Mouse (Mus musculus) neural tube, embryonic 12.5 days (tissue): Measurements from ENCODE around the gene Myo1h. TPM values are rescaled to one million over a fixed set of nuclear protein-coding genes. Genes with fewer than 3 reads are reported as not detected.

Experiments used
- ATAC-seq: fragments of 200-750 bp; cut with Nextera tagmentation; 2 replicates; pipeline ENCODE4 v1.8.0; 2017; ENCODE audit warnings: low read depth, mild to moderate bottlenecking, moderate TSS enrichment, moderate library complexity; ENCODE audit not compliant: low FRiP score
- H3K27ac ChIP-seq: fragments of 300-500 bp; sonication (generic); 2 replicates; pipeline ENCODE4 v1.5.1; 2016
- H3K27me3 ChIP-seq: fragments of 300-500 bp; sonication (generic); replicated peaks from 2 replicates; pipeline ENCODE4 v1.6.1; 2016; ENCODE audit warnings: mild to moderate bottlenecking
- H3K36me3 ChIP-seq: fragments of 300-500 bp; sonication (generic); 2 replicates; pipeline ENCODE4 v1.6.1; 2016; ENCODE audit warnings: mild to moderate bottlenecking
- H3K4me1 ChIP-seq: fragments of 300-500 bp; sonication (generic); 2 replicates; pipeline ENCODE4 v1.6.1; 2016
- H3K4me2 ChIP-seq: fragments of 300-500 bp; sonication (generic); replicated peaks from 2 replicates; pipeline ENCODE4 v1.6.1; 2016; ENCODE audit warnings: mild to moderate bottlenecking
- H3K4me3 ChIP-seq: fragments of 300-500 bp; sonication (generic); 2 replicates; pipeline ENCODE4 v1.5.1; 2016
- H3K9ac ChIP-seq: fragments of 300-500 bp; sonication (generic); 2 replicates; pipeline ENCODE4 v1.6.1; 2016; ENCODE audit warnings: mild to moderate bottlenecking
- H3K9me3 ChIP-seq: fragments of 300-500 bp; sonication (generic); 2 replicates; pipeline ENCODE4 v1.6.1; 2016; ENCODE audit warnings: mild to moderate bottlenecking
- WGBS: fragments of 180-500 bp; shearing (Covaris S2); methylation state at CpG from one replicate; pipeline ENCODE4 v1.1.7; 2016; 5-methylcytosine and 5-hydroxymethylcytosine counted together
- polyA plus RNA-seq: library from polyadenylated mRNA; unstranded; fragments of >200 nt; fragmentation: Nextera tagmentation; extraction: Ambion mirVana; gene quantifications from 2 replicates; pipeline ENCODE4 v1.2.1, GENCODE M21; 2016

Myo1h gene
- polyA plus RNA-seq, 1 experiment from 2014 or later: 0.75 TPM

- Histone ChIP-seq H3K4me3 (no peak overlapping the region), H3K9me3 (no peaks in the 10 kb centered on the region), H3K9ac (no peak overlapping the region), H3K36me3 (no peaks in the 10 kb centered on the region), H3K4me1 (no peaks in the 10 kb centered on the region), H3K4me2 (no peak overlapping the region), H3K27ac (no peak overlapping the region), H3K27me3 (no peaks in the 10 kb centered on the region)
- WGBS: 90% methylated on average over 7 of the region's 7 CpGs
- ATAC-seq: no peak
These were observed 54.6 kb downstream of the Myo1h start for GRCm38 (mm10) chr5:114343612-114344011.

- Histone ChIP-seq H3K36me3 (no peaks in the 10 kb centered on the region), H3K27ac (no peak overlapping the region), H3K4me2 (no peak overlapping the region), H3K9me3 (no peaks in the 10 kb centered on the region), H3K9ac (no peak overlapping the region), H3K4me3 (no peak overlapping the region), H3K27me3 (no peaks in the 10 kb centered on the region), H3K4me1 (no peaks in the 10 kb centered on the region)
- ATAC-seq: no peak
- 64% methylated on average over 3 of the region's 3 CpGs for WGBS
These were observed 56.6 kb downstream of the Myo1h start for GRCm38 (mm10) chr5:114345538-114345937.

DNA sequence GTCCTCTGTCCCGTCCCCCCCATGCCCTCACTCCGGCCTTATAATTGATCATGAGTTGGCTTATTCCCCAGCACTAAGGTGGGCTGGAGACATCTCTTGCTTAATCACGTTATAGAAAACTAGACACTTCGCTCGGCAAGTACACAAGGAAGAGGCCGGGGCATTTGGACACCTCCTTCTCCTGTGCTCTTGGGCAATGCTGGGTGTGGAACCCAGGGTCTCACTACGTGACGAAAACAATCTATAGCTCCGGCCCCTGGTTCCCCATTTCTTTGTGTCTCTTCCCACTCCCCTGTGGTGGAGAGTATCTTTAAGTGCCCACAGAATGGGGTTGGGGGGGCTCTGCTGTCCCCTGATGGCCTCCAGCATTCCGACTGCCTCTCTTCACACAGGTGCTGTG, 58.0 kb downstream of the Myo1h start:
- H3K9ac ChIP-seq: no peak overlapping the region
- no peak for ATAC-seq
- no peak overlapping the region for H3K4me2 ChIP-seq
- no peaks in the 10 kb centered on the region for H3K9me3 ChIP-seq
- WGBS: 85% methylated on average over 10 of the region's 10 CpGs
- H3K4me1 ChIP-seq: no peaks in the 10 kb centered on the region
- no peaks in the 10 kb centered on the region for H3K27me3 ChIP-seq
- no peak overlapping the region for H3K27ac ChIP-seq
- no peak overlapping the region for H3K4me3 ChIP-seq
- H3K36me3 ChIP-seq: no peaks in the 10 kb centered on the region

DNA sequence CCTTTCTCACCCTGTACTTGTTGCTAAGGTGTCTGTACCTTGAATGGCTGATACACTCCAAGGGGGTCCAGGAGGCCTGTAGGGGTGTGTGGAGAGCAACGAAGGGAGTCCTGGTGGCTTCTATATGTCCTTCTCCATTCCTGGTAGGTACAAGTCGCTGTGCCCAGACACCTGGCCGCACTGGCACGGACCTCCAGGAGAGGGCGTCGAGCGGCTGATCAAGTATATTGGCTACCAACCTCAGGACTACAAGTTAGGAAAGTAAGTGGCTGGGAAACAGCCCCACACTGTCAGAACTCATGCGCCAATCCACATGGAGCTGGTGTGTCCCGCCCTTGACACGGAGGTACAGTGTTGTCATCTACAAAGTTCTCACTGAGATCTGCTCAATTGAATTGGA, 62.5 kb downstream of the Myo1h start:
- Histone ChIP-seq H3K36me3 (no peaks in the 10 kb centered on the region), H3K9ac (no peak overlapping the region), H3K27ac (no peak overlapping the region), H3K9me3 (no peaks in the 10 kb centered on the region), H3K4me3 (no peak overlapping the region), H3K4me1 (no peaks in the 10 kb centered on the region), H3K27me3 (no peaks in the 10 kb centered on the region), H3K4me2 (no peak overlapping the region)
- no peak for ATAC-seq
- WGBS: 56% methylated on average over 10 of the region's 10 CpGs

DNA sequence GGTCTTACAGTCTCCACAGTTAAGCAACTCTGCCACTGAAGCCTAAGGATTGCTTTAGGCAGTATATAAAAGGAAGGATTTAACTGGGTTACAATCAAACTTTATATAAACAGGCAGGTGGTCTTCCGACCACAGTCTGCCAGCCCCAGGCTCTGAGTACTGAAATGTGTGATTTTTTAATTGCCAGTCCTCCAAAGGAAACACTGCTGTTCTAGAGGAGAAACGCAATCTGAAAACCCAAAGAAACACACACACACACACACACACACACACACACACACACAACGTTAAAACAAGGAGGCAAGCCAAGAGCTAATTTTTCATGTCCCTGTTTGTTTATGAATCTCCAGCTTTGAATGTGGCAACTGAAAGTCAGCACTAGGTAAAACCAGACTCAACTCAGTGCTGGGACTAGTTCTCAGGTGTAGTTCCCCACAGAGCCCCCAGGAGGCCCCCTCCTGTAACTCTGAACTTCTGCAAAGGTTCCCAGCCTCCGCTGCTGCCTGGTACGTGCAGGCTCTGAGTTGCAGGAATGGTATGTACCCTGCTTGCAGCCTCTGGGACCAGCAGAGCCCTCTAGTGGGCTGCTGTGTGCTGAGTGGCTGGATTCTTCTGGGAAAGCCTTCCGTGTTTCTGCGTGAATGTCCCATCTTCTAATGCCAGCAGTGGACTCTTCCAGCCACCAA, 67.4 kb downstream of the Myo1h start:
- peaks cover 16% of the 10 kb centered on the region for H3K36me3 ChIP-seq
- no peak overlapping the region for H3K27ac ChIP-seq
- 33% methylated on average over 7 of the region's 7 CpGs for WGBS
- H3K4me2 ChIP-seq: no peak overlapping the region
- no peaks in the 10 kb centered on the region for H3K27me3 ChIP-seq
- 0 out of 2 replicates have a peak, but pooled peaks cover 4% of the 10 kb centered on the region for H3K4me1 ChIP-seq
- no peak for ATAC-seq
- H3K9me3 ChIP-seq: no peaks in the 10 kb centered on the region
- no peak overlapping the region for H3K9ac ChIP-seq
- H3K4me3 ChIP-seq: no peak overlapping the region

DNA sequence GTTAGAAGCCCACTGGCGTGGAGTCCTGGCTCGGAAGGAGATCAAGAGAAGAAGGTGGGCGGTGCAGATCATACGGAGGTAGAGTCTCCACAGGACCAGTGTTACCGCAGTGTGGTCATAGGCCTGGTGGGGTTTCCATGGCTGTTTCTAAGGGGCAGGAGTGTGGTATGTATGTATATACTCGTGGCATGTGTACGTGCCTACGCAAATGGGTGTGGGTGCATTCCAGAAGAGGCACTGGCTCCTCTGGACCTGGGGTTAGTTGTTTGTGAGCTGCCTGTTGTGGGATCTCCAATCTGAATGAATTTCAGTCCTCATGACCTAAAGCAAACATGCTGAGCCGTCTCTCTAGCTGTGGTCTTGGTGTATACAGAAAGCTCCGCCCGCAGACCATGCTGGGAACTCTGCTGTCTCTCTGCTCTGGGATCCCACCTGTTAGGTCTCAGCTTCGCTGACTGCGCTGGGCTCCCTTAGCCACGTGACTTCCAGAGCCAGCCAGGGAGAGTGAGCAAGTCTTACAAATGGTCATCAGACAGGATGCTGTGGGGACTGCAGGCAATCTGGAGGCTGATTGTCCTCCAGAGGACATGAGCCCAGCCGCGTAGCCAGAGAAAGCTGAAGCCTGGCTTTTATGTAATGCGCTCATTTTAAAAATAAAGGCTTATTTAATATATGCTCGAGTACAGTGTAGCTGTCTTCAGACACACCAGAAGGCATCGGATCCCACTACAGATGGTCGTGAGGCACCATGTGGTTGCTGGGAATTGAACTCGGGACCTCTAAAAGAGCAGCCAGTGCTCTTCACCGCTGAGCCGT, 68.2 kb downstream of the Myo1h start:
- 0 out of 2 replicates have a peak, but pooled peaks have one; percentile 56 for ATAC-seq
- Histone ChIP-seq H3K4me1 (0 out of 2 replicates have a peak, but pooled peaks cover 4% of the 10 kb centered on the region), H3K27ac (no peak overlapping the region), H3K4me2 (no peak overlapping the region), H3K4me3 (no peak overlapping the region), H3K27me3 (no peaks in the 10 kb centered on the region), H3K9me3 (no peaks in the 10 kb centered on the region), H3K9ac (no peak overlapping the region), H3K36me3 (peaks cover 21% of the 10 kb centered on the region)
- 57% methylated on average over 23 of the region's 23 CpGs for WGBS

GRCm38 (mm10) chr5:114358833-114359232, 69.9 kb downstream of the Myo1h start:
- Histone ChIP-seq H3K9me3 (no peaks in the 10 kb centered on the region), H3K27me3 (no peaks in the 10 kb centered on the region), H3K27ac (no peak overlapping the region), H3K36me3 (peaks cover 37% of the 10 kb centered on the region), H3K4me1 (0 out of 2 replicates have a peak, but pooled peaks cover 4% of the 10 kb centered on the region), H3K4me3 (no peak overlapping the region), H3K9ac (no peak overlapping the region), H3K4me2 (no peak overlapping the region)
- 75% methylated on average over 10 of the region's 10 CpGs for WGBS
- ATAC-seq: no peak

DNA sequence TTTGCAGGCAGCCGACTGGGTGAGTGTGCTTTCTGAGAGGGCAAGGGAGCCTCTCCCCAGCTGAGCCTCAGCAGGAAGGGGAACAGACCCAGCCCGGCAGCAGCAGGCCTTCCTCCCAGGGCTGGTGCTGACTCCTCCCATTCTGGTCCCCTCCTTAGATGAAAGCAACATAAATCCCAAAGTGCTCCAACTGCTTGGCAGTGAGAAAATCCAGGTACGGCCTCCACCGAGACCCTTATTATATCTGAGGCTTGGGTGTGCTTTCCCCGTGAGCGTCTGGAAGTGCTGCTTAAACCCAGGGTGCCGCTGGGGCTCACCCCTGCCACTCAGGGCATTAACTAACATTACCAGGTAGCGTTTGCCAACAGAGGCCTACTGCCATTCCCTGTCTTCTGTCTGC, 70.6 kb downstream of the Myo1h start:
- 74% methylated on average over 8 of the region's 8 CpGs for WGBS

GRCm38 (mm10) chr5:114360968-114361367, 72.0 kb downstream of the Myo1h start:
- Histone ChIP-seq H3K9me3 (no peaks in the 10 kb centered on the region), H3K27ac (no peak overlapping the region), H3K4me3 (no peak overlapping the region), H3K9ac (no peak overlapping the region), H3K4me2 (no peak overlapping the region), H3K4me1 (0 out of 2 replicates have a peak, but pooled peaks cover 4% of the 10 kb centered on the region), H3K27me3 (no peaks in the 10 kb centered on the region), H3K36me3 (peaks cover 59% of the 10 kb centered on the region)
- WGBS: 89% methylated on average over 15 of the region's 15 CpGs
- ATAC-seq: no peak

More for the DNA sequence above, 70.6 kb downstream of the Myo1h start:
- Histone ChIP-seq H3K9me3 (no peaks in the 10 kb centered on the region), H3K36me3 (peaks cover 45% of the 10 kb centered on the region), H3K27me3 (no peaks in the 10 kb centered on the region), H3K9ac (no peak overlapping the region), H3K4me3 (no peak overlapping the region), H3K4me2 (no peak overlapping the region), H3K4me1 (0 out of 2 replicates have a peak, but pooled peaks cover 4% of the 10 kb centered on the region), H3K27ac (no peak overlapping the region)
- ATAC-seq: no peak

DNA sequence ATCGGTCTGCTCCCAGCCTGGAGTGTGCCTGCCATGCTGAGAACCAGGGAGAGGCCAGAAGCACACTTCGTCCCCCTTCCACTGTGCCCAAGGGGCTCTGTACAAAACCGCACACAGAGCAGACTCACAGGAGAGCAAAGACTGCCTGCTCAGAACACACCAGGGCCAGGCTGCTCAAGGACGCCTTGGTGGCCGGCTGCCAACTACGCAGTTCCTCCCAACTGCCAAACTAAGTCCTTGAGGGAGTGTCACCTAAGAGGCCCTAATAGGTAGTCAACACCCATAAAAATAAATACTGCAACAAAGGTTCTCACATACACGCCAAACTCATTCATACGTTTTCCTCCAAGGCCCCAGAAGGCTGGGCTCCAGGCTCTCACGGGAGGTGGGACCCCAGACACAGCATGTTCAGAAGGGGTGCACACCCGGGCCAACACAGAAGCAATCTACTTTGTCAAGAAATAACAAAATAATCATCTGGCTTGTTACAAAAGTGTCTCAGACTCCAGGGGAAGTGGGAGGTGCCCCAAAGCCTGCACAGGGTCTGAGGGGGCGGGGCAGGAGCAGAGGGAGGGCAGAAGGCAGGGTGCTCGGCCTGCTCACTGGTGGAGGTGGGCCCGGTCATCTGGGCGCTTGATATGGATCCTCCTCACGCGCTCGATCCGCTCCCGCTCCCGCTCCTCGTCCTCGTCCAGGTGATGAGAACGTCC, 76.2 kb downstream of the Myo1h start:
- WGBS: 91% methylated on average over 23 of the region's 23 CpGs
- Histone ChIP-seq H3K4me1 (peaks cover 9% of the 10 kb centered on the region; the same call in 1 of the 2 replicates), H3K9ac (no peak overlapping the region), H3K27ac (no peak overlapping the region), H3K9me3 (no peaks in the 10 kb centered on the region), H3K27me3 (no peaks in the 10 kb centered on the region), H3K36me3 (peaks cover 95% of the 10 kb centered on the region), H3K4me3 (no peak overlapping the region), H3K4me2 (no peak overlapping the region)
- ATAC-seq: no peak

- Histone ChIP-seq H3K4me3 (no peak overlapping the region), H3K9ac (no peak overlapping the region), H3K4me1 (peaks cover 16% of the 10 kb centered on the region), H3K36me3 (peaks cover 99% of the 10 kb centered on the region), H3K4me2 (no peak overlapping the region), H3K27me3 (no peaks in the 10 kb centered on the region), H3K9me3 (no peaks in the 10 kb centered on the region), H3K27ac (no peak overlapping the region)
- no peak for ATAC-seq
- WGBS: 91% methylated on average over 14 of the region's 14 CpGs
These were observed 79.2 kb downstream of the Myo1h start for GRCm38 (mm10) chr5:114368121-114368520.
